Mouse (Mus musculus) cerebellum, postnatal 4 days (tissue): ENCODE data around the gene Sertad2.
A peak's percentile ranks its signal among the peaks of the same experiment; 100 is the strongest.

ENCODE experiments used
- DNase-seq, 2 experiments: peaks; one replicate each; pipeline ENCODE4 v3.0.0; 2022; ENCODE audit warnings: low spot score in 2 of 2, mixed read lengths in 1 of 2

The Sertad2 gene

DNA sequence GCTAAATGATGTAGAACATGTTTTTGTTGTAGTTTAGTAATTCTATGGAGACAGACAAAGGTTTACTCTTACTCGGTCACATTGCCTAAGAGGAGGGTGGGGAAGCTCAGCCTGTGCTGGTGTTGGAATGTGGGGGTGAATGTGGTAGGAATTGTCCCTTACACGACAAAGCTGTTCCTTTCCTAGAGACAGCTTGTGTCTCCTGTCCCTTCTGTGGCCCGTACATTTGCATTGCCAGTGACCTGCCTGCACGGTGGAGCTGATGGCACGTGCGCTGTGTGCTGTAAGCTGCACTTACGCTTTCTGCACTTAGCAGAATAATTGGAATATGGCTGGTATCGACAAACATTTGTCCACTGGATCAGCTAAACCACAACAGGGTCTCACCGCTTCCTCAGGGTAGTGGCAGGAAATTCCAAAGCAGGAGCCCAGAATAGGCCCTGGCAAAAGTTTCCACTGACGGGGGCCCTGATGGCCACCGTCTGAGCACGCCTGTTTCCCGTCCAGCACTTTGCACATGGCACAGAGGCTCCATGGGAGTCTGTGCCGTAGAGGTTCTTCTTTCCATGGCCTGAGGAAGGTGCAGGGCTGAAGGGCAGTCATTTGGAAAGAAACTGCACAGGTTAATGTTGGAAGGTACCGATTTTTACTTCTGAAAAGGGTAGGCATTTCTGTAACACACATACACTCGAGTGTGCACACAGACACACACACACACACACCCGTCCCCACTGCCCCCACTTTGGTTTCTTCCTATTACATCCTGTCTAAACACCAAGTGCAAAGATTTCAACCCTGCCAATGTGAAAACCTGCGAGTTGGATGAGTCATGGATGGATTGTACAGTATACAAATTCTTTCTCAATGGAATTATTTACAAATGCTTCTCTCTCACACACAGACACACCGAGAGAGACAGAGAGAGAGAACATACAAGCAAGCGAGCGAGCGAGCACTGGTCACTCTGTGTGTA lies 51.5 kb downstream of the Sertad2 start:
- DNase-seq: no peak

DNA sequence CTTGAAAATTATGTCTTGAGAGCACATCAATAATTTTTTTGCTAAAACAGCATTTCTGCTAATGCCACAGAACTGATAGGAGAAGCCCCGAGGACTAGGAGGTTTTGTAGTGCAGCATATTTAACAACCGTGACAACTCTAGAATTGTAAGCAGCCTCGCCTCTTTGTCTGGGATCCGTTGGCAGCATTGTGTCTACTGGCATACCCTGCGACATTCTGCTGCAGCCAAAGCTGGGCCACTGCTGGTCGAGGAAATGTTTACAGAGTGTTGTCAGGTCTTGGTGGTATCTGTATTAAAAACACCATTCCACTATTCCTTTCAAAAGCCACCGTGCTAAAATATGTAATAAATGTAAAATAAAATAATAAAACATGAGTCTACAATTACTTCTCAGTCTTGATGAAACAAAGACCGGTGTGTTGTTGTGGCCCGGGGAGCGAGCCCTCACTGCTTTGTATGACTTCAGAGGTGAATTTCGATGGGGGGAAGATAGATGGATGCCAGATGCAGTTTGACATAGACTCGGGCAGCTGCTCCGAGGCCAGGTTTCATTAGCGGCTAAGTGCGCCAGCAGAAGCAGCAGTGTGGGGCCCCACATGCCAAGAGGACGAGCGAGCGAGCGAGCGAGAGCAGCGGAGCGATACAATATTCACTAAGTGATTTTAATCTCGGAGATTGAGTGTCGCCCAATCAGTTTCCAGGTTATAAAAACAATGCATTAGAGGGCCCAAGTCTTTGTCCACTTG lies 60.2 kb downstream of the Sertad2 start:
- DNase-seq: peak in 1 of 2 experiments; percentile 42

DNA sequence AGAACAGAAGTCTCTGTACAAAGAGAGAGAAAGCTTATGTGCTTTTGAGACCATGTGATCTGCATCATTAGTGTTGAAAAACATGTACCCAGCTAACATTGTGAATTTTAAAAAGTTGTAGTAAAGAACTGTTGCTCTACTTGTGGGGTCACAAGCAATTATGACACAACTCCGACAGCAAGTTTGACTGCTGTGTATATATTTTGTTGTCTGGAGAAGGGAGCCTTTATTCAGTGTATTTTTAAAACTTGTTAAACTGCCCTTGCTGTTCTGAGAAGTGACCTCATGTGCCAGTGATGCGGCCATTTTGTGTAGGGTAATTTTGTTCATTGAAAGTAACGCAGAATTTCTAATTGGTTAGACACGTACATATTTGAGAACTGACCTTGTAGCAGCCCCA lies 61.1 kb downstream of the Sertad2 start:
- DNase-seq: no peak

DNA sequence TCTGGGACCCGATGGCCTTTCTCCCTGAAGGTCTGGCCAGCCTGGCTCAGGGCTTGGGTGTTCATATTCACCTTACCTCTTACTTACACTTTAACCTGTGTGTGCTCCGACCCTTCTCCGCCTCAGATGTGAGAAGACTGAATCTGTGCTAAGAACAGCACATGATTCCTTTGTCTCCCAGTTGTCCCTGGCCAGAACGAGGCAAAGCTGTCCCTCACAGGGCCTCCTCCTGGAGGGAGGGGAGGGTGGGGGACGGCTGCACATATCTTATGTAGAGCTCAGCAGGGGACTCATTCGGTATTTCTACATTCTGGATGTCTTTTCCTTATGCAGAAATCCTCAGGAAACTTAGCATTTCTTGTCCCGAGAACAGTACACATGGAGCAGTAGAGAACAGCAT lies 62.6 kb downstream of the Sertad2 start:
- no peak for DNase-seq

- DNase-seq: no peak
Measured at GRCm38 (mm10) chr11:20608442-20608841, 65.4 kb downstream of the Sertad2 start.

- no peak for DNase-seq
Measured at GRCm38 (mm10) chr11:20613223-20613622, 70.2 kb downstream of the Sertad2 start.

- no peak for DNase-seq
Measured at GRCm38 (mm10) chr11:20616103-20616502, 73.0 kb downstream of the Sertad2 start.

DNA sequence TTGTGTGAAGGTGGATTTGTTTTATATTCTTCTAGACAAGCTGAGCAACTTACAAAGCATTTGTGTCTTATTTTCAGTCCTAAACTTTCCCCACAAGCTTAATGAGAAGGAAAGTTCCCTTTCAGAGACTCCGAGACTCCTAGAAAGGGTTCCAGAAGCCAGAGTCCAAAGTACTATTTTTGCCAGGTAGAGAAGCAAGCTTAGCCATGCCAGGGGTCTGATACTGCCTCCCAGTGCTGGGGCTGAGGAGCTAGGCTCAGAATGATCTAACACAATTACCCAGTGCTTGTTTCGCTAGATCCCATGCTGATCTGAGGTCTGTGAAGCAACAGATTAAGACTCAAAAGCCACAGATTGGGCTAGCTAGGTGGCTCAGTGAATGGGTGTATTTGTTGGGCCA lies 84.1 kb downstream of the Sertad2 start:
- no peak for DNase-seq

DNA sequence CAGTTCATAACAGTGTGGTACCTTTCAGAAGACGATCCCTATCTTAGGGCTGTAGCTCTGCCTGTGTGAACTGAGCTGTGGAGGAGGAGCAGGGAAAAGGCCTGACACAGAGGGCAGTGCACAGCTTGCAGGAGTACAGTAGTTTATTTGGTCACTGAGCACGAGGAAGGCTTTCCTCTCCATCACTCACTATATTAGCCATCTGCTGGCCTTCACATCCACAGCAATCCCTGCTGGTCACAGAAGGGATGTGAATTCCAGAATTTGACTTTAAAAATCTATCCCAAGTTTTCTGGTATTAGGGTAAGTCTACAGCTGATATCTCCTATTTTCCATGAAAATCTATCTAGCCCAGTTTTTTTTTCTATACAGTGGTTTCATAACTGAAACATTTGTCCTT lies 85.2 kb downstream of the Sertad2 start:
- no peak for DNase-seq

- no peak for DNase-seq
Measured at GRCm38 (mm10) chr11:20629700-20630099, 86.6 kb downstream of the Sertad2 start.

DNA sequence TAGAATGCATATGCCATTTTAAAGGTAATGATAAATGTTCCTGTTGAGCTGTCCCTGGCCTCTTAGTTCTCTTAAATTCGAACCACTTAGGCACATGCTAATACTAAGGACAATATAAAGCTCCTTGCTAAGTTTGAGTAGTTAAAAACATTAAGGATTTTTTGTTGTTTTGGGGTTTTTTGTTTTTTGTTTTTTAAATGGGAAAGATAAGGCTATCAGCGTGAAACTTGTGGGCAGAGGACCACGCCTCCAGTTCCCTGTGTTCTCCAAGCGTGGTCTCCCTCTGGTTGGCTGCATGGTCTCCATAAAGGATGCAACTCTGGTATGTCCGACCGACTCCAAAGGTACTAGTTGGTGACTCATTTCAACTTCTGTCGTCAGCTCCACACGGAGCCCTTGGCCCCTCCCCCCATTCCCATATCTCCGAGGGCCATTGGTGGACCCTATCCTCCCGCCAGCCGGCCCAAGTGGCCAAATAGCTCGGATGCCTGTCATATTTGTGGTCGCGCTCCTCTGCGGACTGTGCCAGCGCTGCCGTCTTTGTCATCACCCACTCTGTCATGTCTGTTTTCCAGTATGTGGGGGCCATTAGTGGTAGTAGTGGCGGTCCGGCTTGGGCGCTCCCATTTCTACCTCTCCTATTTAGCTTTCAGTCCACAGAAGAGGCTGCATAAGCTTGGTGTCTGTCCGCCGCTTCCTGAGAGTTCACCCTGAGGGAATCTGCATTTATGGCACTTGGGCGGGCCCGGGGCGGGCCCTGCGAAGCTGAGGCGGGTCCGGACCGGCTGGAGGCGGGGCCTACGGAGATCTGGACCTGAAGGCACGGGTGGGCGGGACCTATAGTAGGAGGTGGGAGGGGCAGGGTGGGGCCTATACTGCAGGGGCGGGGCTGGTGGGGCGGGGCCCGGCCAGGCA lies 88.2 kb downstream of the Sertad2 start:
- DNase-seq: peak; percentile 57 to 82

DNA sequence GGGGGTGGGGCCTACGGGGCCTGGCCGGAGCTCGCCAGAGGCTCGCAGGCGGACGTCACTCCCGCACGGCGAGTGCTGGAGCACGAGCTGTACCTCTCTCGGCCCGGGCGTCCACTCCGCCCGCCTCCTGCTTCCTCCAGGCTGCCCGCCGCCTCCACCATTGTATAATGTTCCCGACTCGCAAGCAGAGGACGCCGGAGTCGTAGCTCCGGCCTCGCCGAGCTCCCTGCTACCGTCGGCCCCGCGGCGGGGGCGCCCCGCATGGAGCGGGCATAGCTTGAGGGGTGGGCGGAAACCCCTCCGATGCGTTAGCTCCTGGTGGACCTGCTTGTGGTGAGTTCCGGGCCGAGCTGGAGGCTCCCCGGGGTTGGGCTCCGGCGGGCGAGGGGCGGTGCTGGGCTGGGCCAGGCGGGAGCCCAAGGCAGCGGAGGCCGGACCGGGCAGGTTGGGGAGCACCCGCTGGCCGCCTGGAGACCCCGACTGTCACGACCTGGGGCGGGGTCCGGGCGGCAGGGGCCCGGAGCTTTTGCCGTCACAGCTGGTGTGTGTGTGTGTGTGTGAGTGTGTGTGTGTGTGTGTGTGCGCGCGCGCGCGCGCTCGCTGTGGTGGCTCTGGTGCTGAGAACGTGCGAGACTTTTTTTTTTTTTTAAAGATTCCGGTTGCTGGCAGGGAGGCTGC lies 89.0 kb downstream of the Sertad2 start:
- DNase-seq: peak in 1 of 2 experiments; percentile 89

GRCm38 (mm10) chr11:20632619-20632965 lies 89.5 kb downstream of the Sertad2 start:
- no peak for DNase-seq

- DNase-seq: no peak
Measured at GRCm38 (mm10) chr11:20634543-20634942, 91.5 kb downstream of the Sertad2 start.

- DNase-seq: no peak
Measured at GRCm38 (mm10) chr11:20635646-20636045, 92.6 kb downstream of the Sertad2 start.

DNA sequence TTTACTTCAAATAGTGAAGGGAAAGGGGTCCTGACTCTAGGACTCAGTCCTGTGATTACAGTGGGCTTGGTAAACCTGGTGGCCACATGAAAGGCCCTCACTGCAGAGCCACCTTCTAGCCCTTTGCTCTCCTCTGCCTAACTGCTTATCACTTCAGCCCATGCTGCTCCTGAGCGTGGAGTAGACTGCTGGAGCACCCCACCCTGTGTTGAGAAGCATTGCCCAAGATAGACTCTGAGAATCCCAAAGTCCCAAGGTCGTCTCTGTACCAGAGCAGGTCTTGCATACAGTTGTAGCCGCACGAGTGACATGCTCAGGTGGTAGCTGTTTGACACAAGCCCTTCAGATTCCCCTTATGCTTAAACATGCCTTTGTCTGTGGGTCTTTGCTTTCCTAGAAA lies 93.1 kb downstream of the Sertad2 start:
- DNase-seq: no peak

- DNase-seq: no peak
Measured at GRCm38 (mm10) chr11:20637060-20637459, 94.0 kb downstream of the Sertad2 start.

DNA sequence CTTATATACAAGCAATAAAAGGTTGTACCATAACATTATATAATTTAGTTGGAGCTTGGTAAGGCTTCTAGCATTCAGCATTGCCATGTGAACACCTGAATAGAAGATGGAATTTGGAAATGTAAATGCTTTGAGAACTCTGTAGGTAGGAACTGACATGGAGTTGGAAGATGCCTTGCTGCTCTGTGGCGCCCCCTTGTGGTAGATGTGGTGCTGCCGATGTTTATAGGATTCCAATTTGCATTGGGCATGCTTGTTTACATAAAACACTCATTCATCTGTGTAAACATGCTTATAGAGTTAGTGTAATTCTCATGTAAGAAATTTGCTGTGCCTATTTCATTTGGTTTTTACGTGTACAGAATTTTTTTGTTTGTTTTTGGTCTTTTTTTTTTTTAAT lies 95.8 kb downstream of the Sertad2 start:
- DNase-seq: peak; percentile 71 to 83

DNA sequence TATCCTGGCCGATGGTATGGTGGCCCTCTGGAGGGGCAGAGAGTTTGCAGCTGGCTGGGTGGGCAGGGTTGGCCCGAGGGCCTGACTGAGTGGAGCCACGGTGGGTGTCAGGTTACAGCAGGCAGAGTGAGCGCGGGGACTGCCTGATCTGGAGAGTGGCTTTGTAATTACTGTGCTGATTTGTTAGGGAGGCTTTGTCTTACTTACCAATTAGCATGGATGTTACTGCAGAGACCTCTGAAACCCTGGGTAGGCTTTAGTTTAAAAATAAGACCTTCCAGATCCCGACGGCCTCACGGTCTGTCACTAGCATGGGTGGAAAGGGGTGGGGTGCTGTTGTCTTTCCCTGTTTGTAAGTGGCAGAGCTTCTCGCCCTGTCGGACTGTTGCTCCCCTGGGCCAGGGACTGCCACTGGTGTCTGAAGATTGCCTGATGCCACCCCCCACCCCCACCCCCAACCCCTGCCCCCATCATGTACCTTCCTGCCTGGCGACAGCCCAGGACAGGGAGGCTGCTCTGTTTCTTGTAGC lies 96.9 kb downstream of the Sertad2 start:
- DNase-seq: no peak

- no peak for DNase-seq
Measured at GRCm38 (mm10) chr11:20642321-20642720, 99.3 kb downstream of the Sertad2 start.

- DNase-seq: no peak
Measured at GRCm38 (mm10) chr11:20643161-20643560, 100.1 kb downstream of the Sertad2 start.
